Mouse (Mus musculus): ENCODE data around the gene Rab11fip3. TPM values are rescaled to one million over a fixed set of nuclear protein-coding genes. Genes with fewer than 3 reads are reported as not detected.

The Rab11fip3 gene
- polyA plus RNA-seq, 1 experiment from 2014 or later: 29.5 TPM

DNA sequence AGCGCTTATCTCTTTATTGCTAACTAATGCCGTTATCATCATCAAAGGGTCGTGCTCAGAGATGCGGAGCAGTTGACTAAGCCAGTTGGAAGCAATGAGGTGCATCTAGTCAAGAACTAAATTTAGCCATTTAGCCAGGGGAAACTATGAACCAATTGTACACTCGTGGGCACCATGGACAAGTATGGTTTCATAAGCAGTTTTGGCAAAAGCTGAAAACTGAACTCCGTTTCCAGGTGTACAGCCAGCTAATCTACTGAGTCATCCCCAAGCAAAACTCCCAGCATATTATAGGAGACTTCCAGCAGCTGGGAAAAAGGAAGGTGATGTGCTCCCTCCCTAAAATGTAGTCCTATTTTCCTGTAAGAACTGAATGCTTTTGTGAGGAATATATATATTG, 781 bp upstream of the Rab11fip3 start:
- H3K9ac ChIP-seq: peak overlapping the region; percentile 95
- 50% methylated on average over 6 of the region's 6 CpGs for WGBS

DNA sequence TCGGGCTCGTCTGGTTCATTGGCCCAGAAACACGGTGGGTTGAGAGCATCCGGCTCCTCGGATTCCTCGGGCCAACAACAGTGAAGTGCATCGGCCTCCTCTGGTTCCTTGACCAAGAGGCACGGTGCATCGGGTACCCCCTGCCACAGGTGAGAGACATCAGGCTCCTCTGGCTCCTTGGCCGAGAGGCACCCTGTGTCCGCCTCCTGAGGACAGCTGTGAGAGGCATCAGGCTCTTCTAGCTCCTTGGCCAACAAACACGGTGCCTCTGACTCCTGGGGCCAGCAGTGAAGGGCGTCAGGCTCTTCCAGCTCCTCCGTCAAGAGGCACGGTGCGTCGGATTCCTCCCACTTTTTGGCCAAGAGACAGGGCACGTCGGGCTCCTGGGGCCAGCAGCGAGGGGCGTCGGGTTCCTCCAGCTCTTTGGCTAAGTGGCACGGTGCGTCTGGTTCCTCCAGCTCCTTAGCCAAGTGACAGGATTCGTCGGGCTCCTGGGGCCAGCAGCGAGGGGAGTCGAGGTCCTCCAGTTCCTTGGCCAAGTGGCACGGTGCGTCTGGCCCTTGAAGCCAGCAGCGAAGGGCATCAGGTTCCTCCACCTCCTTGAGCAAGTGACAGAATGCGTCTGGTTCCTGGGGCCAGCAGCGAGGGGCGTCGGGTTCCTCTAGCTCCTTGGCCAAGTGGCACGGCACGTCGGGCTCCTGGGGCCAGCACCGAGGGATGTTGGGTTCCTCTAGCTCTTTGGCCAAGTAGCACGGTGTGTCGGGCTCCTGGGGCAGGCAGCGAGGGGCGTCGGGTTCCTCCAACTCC, 1.1 kb downstream of the Rab11fip3 start:
- Histone ChIP-seq H3K36me3 (peaks cover 23% of the 10 kb centered on the region), H3K4me3 (peak overlapping the region; percentile 82), H3K9me3 (no peaks in the 10 kb centered on the region), H3K4me2 (peak overlapping the region; percentile 100), H3K27me3 (peaks cover 22% of the 10 kb centered on the region), H3K4me1 (replicated peaks) (peaks cover 61% of the 10 kb centered on the region), H3K27ac (peak overlapping the region; percentile 96), H3K9ac (peak overlapping the region; percentile 95)
- no peak for ATAC-seq (ENCODE audit: low FRiP score)
- under 1% methylated on average over 44 of the region's 44 CpGs for WGBS

More for the DNA sequence above, 781 bp upstream of the Rab11fip3 start:
- H3K4me3 ChIP-seq: peak overlapping the region; percentile 82
- peaks cover 23% of the 10 kb centered on the region for H3K27me3 ChIP-seq
- peaks cover 6% of the 10 kb centered on the region for H3K36me3 ChIP-seq
- no peak for ATAC-seq (ENCODE audit: low FRiP score)
- H3K4me1 ChIP-seq (replicated peaks): peaks cover 42% of the 10 kb centered on the region
- H3K4me2 ChIP-seq: peak overlapping the region; percentile 100
- no peaks in the 10 kb centered on the region for H3K9me3 ChIP-seq
- H3K27ac ChIP-seq: no peak overlapping the region

DNA sequence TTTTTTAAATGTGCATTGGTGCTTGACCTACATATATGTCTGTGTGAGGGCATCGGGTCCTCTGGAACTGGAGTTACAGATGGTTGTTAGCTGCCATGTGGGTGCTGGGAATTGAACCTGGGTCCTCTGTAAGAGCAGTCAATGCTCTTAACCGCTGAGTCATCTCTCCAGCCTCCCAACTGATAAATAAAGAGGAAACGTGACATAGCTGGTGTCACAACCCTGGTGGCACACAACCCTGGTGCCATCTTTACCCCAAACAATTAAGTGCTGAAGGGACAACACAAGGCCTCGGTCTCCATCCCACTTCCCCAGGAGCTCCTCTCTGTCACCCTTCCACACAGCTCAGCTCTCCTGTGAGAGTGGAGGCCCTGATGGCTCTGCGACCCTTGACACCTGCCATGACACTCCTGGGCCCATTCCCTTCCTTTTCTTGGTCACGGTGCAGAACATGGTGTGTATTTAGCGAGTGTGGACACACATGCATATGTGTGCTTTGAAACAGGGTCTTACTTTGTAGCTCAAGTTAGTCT, 2.8 kb downstream of the Rab11fip3 start:
- H3K4me2 ChIP-seq: peak overlapping the region; percentile 100
- no peaks in the 10 kb centered on the region for H3K9me3 ChIP-seq
- H3K4me1 ChIP-seq (replicated peaks): peaks cover 77% of the 10 kb centered on the region
- peaks cover 32% of the 10 kb centered on the region for H3K36me3 ChIP-seq
- 92% methylated on average over 7 of the region's 7 CpGs for WGBS
- no peak for ATAC-seq (ENCODE audit: low FRiP score)
- no peak overlapping the region for H3K27ac ChIP-seq
- H3K4me3 ChIP-seq: peak overlapping the region; percentile 82
- H3K9ac ChIP-seq: peak overlapping the region; percentile 95
- H3K27me3 ChIP-seq: peaks cover 13% of the 10 kb centered on the region

DNA sequence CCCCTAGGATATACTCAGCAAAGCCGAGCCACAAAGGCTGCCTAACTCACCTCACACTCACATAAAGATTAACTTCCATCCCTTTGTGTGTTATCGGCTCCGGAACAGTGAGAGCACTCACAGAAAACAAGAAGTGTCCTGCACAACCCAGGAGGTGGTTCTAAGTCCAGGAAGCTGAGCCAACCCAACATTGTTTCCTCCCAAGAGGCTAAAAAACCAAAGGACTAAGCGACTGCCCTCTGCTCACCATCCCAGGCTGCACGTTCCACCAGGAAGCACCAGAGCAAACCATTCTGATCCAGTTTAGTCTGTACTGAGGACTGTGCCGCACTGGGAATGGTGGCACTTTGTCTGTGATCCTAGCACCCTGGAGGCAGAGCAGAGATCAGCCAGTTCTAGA, 4.4 kb downstream of the Rab11fip3 start:
- WGBS: 67% methylated on average over 6 of the region's 6 CpGs
- H3K9ac ChIP-seq: peak overlapping the region; percentile 58
- peaks cover 85% of the 10 kb centered on the region for H3K4me1 ChIP-seq (replicated peaks)
- no peaks in the 10 kb centered on the region for H3K9me3 ChIP-seq
- no peaks in the 10 kb centered on the region for H3K27me3 ChIP-seq
- H3K4me3 ChIP-seq: peak overlapping the region; percentile 22
- H3K27ac ChIP-seq: no peak overlapping the region
- ATAC-seq (ENCODE audit: low FRiP score): no peak
- peaks cover 36% of the 10 kb centered on the region for H3K36me3 ChIP-seq
- peak overlapping the region; percentile 100 for H3K4me2 ChIP-seq

DNA sequence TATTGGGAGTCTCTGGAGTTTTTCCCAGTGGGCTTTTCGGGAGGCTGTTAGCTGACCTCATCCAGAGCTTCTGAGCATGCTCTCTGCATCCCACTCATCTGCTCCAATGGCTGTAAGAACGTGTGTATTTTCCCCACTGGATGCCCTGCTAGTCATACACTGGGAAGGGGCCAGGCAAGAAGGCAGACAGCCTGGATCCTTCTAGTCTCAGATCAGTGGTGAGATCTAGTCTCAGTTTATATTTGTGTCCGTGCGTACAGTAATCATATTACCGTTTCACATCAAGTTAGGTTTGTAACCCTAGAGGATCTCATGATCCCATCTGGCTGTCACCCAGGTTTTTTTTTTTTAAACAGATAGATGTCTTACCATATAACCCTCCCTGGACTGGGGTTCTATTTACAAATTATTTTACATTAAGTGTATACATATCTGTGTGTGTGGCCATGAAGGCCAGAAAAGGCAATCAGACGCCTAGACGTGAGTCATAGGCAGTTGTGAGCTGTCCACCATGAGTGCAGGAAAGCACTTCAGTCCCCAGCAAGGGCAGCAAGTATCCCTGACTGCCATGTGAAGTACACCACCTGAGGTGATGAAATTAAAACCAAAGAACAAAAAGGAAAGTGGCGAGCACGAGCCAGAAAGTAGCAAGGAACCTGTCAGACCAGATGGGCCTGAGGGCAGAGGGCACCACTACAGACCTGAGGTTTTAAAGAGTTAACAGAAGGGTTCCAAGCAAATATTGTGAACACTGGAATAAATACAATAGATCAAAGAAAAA, 11.4 kb downstream of the Rab11fip3 start:
- H3K27me3 ChIP-seq: no peaks in the 10 kb centered on the region
- no peak overlapping the region for H3K4me2 ChIP-seq
- H3K9ac ChIP-seq: no peak overlapping the region
- H3K27ac ChIP-seq: no peak overlapping the region
- H3K4me3 ChIP-seq: no peak overlapping the region
- H3K4me1 ChIP-seq (replicated peaks): peaks cover 37% of the 10 kb centered on the region
- H3K36me3 ChIP-seq: peaks cover 56% of the 10 kb centered on the region
- no peak for ATAC-seq (ENCODE audit: low FRiP score)
- H3K9me3 ChIP-seq: no peaks in the 10 kb centered on the region
- WGBS: 88% methylated on average over 9 of the region's 9 CpGs

DNA sequence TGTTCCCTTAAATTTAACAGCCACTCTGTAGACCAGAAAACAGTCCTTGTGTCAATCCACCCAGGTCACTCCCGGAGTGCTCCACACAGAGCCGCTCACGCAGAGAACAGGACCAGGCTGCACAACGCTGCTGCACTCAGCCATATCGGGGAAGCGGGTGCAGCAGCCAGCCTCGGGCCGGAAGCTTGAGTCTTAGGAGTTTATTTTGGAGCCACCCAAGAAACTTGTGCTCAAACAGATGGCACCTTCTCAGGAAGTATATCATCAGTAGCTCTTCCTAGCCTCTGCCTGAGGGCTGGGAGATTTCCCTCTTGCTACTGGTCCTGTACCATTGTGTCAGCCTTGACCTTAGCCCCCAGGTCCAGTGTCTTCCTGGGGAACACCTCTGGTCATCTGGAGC, 12.1 kb downstream of the Rab11fip3 start:
- no peak for ATAC-seq (ENCODE audit: low FRiP score)
- H3K36me3 ChIP-seq: peaks cover 51% of the 10 kb centered on the region
- H3K4me1 ChIP-seq (replicated peaks): peaks cover 30% of the 10 kb centered on the region
- H3K4me2 ChIP-seq: no peak overlapping the region
- H3K27me3 ChIP-seq: no peaks in the 10 kb centered on the region
- H3K9me3 ChIP-seq: no peaks in the 10 kb centered on the region
- WGBS: 93% methylated on average over 8 of the region's 8 CpGs
- no peak overlapping the region for H3K9ac ChIP-seq
- no peak overlapping the region for H3K27ac ChIP-seq
- no peak overlapping the region for H3K4me3 ChIP-seq

DNA sequence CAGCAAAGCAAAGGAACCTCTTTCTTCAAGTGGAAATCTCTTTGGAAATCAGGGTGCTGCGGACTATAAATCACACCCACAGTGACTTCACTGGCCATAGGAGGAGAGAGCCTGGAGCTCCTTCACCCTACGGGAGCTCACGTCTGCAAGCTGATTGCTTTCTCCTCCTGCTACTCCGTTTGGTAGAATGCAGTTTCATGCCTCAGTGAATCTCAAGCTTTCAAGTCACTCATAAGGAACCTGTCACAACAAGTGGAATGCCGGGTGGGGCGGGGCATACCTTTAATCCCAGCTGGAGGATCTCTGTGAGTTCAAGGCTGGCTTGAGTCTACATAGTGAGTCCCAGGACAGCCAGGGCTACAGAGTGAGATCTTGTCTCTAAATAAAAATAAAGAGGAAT, 14.2 kb downstream of the Rab11fip3 start:
- Histone ChIP-seq H3K27ac (no peak overlapping the region), H3K4me3 (no peak overlapping the region), H3K9ac (no peak overlapping the region), H3K4me1 (replicated peaks) (peaks cover 14% of the 10 kb centered on the region), H3K27me3 (no peaks in the 10 kb centered on the region), H3K36me3 (peaks cover 52% of the 10 kb centered on the region), H3K4me2 (no peak overlapping the region), H3K9me3 (no peaks in the 10 kb centered on the region)
- no peak for ATAC-seq (ENCODE audit: low FRiP score)
- WGBS: 55% methylated on average over 6 of the region's 6 CpGs

DNA sequence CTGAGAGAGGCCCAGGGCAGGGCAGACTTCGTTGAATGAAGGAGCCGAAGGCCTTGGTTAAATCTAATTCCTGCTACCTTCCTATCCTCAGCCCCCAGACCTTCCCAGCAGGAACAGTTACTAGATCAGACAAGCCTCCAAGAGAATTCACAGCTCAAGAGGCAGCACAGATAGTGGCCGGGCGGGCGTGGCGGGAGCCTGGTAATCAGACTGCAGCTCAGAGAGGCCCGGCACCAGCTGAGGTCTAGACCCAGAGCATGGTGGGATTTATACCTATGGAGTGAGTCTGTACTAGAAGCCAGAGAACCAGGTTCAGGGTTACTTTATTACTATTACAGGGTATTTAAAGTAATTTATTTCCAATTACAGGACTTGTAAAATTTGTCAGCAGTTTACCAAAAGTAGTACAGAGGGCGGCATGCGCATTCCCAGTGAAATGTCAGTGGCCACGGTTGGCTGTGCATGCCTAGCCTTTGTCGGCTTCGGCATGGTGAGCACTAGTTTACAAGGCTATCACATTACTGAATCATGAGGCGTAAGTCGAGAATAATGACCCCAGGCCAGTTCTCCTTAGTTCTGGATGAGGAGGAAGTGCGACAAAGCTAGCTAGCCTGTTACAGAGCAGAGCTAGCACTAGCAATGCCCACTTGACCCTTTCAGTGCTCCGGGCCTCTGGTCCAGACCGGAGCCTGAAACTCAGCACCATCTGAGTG, 15.1 kb downstream of the Rab11fip3 start:
- peaks cover 43% of the 10 kb centered on the region for H3K36me3 ChIP-seq
- no peaks in the 10 kb centered on the region for H3K27me3 ChIP-seq
- no peak overlapping the region for H3K27ac ChIP-seq
- H3K9ac ChIP-seq: no peak overlapping the region
- peaks cover 10% of the 10 kb centered on the region; the same call in 1 of the 2 replicates for H3K4me1 ChIP-seq (replicated peaks)
- H3K4me2 ChIP-seq: no peak overlapping the region
- no peak overlapping the region for H3K4me3 ChIP-seq
- no peaks in the 10 kb centered on the region for H3K9me3 ChIP-seq
- ATAC-seq (ENCODE audit: low FRiP score): no peak
- WGBS: 78% methylated on average over 17 of the region's 17 CpGs

DNA sequence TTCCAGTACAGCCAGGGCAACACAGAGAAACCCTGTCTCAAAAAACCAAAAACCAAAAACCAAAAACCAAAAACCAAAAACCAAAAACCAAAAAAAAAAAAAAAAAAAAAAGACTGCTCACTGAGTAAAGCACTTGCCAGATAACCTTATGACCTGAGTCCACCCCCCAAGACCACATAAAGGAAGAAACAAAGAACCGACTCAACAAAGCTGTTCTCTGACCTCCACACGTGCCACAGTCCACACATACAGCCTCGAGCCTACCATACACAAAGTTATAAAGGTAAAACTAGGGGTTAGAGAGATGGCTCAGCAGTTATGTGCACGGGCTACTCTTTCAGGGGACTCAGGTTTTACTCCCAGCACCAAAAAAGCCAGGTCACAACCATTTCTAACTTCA, 16.6 kb downstream of the Rab11fip3 start:
- Histone ChIP-seq H3K27ac (no peak overlapping the region), H3K36me3 (peaks cover 34% of the 10 kb centered on the region), H3K4me2 (no peak overlapping the region), H3K27me3 (no peaks in the 10 kb centered on the region), H3K9me3 (no peaks in the 10 kb centered on the region), H3K4me3 (no peak overlapping the region), H3K4me1 (replicated peaks) (peaks cover 10% of the 10 kb centered on the region; the same call in 1 of the 2 replicates), H3K9ac (no peak overlapping the region)
- no peak for ATAC-seq (ENCODE audit: low FRiP score)
- 85% methylated on average over 4 of the region's 4 CpGs for WGBS

DNA sequence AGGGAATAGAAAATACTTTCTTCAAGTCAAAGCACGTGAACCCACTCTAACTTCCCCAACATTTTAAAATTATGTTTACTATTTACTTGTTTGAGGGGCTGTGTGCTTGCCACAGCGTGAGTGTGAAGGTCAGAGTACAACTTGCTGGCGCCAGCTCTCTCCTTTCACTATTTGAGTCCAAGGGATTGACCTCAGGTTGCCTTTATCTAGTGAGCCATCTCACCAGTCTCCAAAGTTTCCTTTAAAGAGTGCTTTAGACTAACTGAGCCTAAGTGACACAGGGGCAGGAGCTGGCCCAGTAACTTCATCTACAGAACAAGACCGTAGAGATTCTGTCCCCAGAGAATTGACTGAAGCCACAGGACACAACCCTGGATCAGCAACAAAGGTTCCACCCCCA, 17.3 kb downstream of the Rab11fip3 start:
- H3K4me2 ChIP-seq: no peak overlapping the region
- no peak overlapping the region for H3K27ac ChIP-seq
- no peak overlapping the region for H3K9ac ChIP-seq
- no peak overlapping the region for H3K4me3 ChIP-seq
- no peaks in the 10 kb centered on the region for H3K9me3 ChIP-seq
- no peak for ATAC-seq (ENCODE audit: low FRiP score)
- no peaks in the 10 kb centered on the region for H3K27me3 ChIP-seq
- H3K4me1 ChIP-seq (replicated peaks): peaks cover 14% of the 10 kb centered on the region
- WGBS: 94% methylated on average over 4 of the region's 4 CpGs
- peaks cover 28% of the 10 kb centered on the region for H3K36me3 ChIP-seq

DNA sequence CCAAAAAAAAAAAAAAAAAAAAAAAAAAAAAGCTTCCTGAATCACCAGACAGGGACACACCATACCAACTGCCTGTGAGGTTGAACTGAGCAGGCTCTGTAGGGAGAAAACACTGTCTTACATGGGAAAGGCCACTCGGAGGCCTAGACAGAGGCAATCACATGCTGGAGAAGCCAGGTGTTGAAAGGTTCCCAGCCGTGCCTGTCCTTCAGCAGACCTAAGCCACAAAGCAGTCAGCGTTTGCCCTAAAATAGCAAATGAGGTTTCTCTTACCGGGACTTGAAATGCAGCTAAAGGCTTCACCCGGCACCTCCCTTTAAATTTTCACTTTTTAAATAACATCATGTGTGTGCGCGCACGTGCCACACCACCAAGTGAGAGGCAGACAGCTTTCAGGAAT, 21.2 kb downstream of the Rab11fip3 start:
- ATAC-seq (ENCODE audit: low FRiP score): no peak
- Histone ChIP-seq H3K27me3 (no peaks in the 10 kb centered on the region), H3K4me2 (no peak overlapping the region), H3K36me3 (peaks cover 9% of the 10 kb centered on the region), H3K4me1 (replicated peaks) (peaks cover 32% of the 10 kb centered on the region), H3K9me3 (no peaks in the 10 kb centered on the region), H3K27ac (no peak overlapping the region), H3K4me3 (no peak overlapping the region), H3K9ac (no peak overlapping the region)
- 91% methylated on average over 8 of the region's 8 CpGs for WGBS

All from hindbrain, embryonic 13.5 days (tissue).